In the genomic region with DNA sequence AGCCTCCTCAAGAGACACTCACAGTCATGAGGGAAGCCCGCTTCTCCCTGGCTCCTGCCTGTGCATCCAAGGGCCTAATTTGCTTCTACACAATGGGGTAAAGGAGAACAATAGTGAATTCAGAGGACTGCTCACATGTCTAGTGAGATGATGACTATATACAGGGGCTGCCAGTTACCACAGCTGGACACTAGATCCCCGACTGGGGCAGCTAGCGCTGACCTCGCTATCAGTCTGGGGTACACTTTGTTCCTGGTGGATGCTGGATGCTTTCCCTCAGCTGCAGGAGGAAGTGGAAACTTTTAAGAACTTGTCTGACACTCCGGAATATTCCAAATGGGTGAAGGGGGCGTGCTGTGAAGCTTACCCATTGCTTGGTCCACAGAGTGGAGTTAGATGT, we compare ENCODE assay signal across 10 mouse cellular contexts.
DNase-seq lines count a peak whose midpoint lies in the region; ATAC-seq lines count a peak whose summit lies in the region.
"Had no signal": no experiment of that assay in that cellular context is flagged by ENCODE, and none has a peak within 500 bp of the region (broad histone marks: within the 10 kb centered on the region; RNA-seq: fewer than 3 reads in every experiment).

No protein-coding gene starts in this region.

- no peaks in the 10 kb centered on the region for H3K9me3 ChIP-seq in heart, embryonic 11.5 days (replicated peaks; ENCODE audit: control insufficient read depth, low read length)

- 0 out of 2 replicates have a peak overlapping the region, but pooled peaks have one; percentile 10 for H3K27ac ChIP-seq in heart, embryonic 11.5 days (ENCODE audit: low read depth, low read length)
- H3K27ac ChIP-seq: kidney, postnatal 0 days had no signal

- 66% methylated on average over 6 of the region's 6 CpGs for WGBS in heart, embryonic 11.5 days (ENCODE audit: insufficient replicate concordance)

- 0 out of 2 replicates have a peak, but pooled peaks cover 2% of the 10 kb centered on the region for H3K4me1 ChIP-seq in heart, embryonic 11.5 days (ENCODE audit: control insufficient read depth, insufficient read depth, low read length)

- no peak overlapping the region for H3K4me3 ChIP-seq in heart, embryonic 11.5 days (ENCODE audit: low read depth, low read length)

- no peaks in the 10 kb centered on the region for H3K36me3 ChIP-seq in heart, embryonic 11.5 days (ENCODE audit: control insufficient read depth, insufficient read depth, low read length)

- H3K4me2 ChIP-seq in heart, embryonic 11.5 days, result no peak overlapping the region

- no peak for ATAC-seq in heart, embryonic 11.5 days (replicated peaks; ENCODE audit: insufficient number of reproducible peaks, low FRiP score, low TSS enrichment)

- DNase-seq in frontal cortex, adult 2 months (ENCODE audit: extremely low spot score in 1 of 2, low spot score in 1 of 2), result peak; percentile 7 to 30
- no peak for DNase-seq in frontal cortex, postnatal 36 days (ENCODE audit: low spot score in 2 of 2)
- DNase-seq in lung, postnatal 10 days, result peak; percentile 45
- no peak for DNase-seq in lung, postnatal 25 days (ENCODE audit: low spot score)
- peak; percentile 85 for DNase-seq in retina, postnatal 1 day
- no peak for DNase-seq in kidney, adult 11 months
- DNase-seq in spleen, postnatal 14 days (ENCODE audit: low spot score in 2 of 2), result no peak
- DNase-seq: gastrocnemius, postnatal 14 days had no signal

- no peaks in the 10 kb centered on the region for H3K27me3 ChIP-seq in heart, embryonic 11.5 days (ENCODE audit: control insufficient read depth, insufficient read depth, low read length)

- no peak overlapping the region for H3K9ac ChIP-seq in heart, embryonic 11.5 days (ENCODE audit: low read depth, low read length)

Comparison
In these comparisons a context has a peak if more than half of its experiments do, and no peak if none do; other contexts are left out.
1. DNase-seq: peak in frontal cortex, adult 2 months (2 of 2), lung, postnatal 10 days (single experiment) and retina, postnatal 1 day (single experiment); none in frontal cortex, postnatal 36 days (0 of 2), lung, postnatal 25 days (single experiment), kidney, adult 11 months (single experiment) and spleen, postnatal 14 days (0 of 2).